Mouse (Mus musculus) midbrain, embryonic 12.5 days (tissue): ENCODE data around the gene Klhl2. TPM values are rescaled to one million over a fixed set of nuclear protein-coding genes. Genes with fewer than 3 reads are reported as not detected.

ENCODE experiments used
- ATAC-seq: fragments of 200-750 bp; cut with Nextera tagmentation; 2 replicates; pipeline ENCODE4 v1.8.0; 2017; ENCODE audit warnings: low read depth, moderate TSS enrichment, moderate library complexity; ENCODE audit not compliant: low FRiP score
- H3K27ac ChIP-seq: fragments of 300-500 bp; sonication (generic); replicated peaks from 2 replicates; pipeline ENCODE4 v1.5.1; 2016; ENCODE audit warnings: mild to moderate bottlenecking
- H3K27me3 ChIP-seq: fragments of 300-500 bp; sonication (generic); 2 replicates; pipeline ENCODE4 v1.6.1; 2016; ENCODE audit warnings: mild to moderate bottlenecking
- H3K36me3 ChIP-seq: fragments of 300-500 bp; sonication (generic); 2 replicates; pipeline ENCODE4 v1.6.1; 2016
- H3K4me1 ChIP-seq: fragments of 300-500 bp; sonication (generic); 2 replicates; pipeline ENCODE4 v1.6.1; 2016
- H3K4me2 ChIP-seq: fragments of 300-500 bp; sonication (generic); replicated peaks from 2 replicates; pipeline ENCODE4 v1.6.1; 2016; ENCODE audit warnings: mild to moderate bottlenecking, moderate library complexity
- H3K4me3 ChIP-seq: fragments of 300-500 bp; sonication (generic); 2 replicates; pipeline ENCODE4 v1.5.1; 2016; ENCODE audit warnings: mild to moderate bottlenecking
- H3K9ac ChIP-seq: fragments of 300-500 bp; sonication (generic); replicated peaks from 2 replicates; pipeline ENCODE4 v1.6.1; 2016; ENCODE audit warnings: mild to moderate bottlenecking, moderate library complexity
- H3K9me3 ChIP-seq: fragments of 300-500 bp; sonication (generic); 2 replicates; pipeline ENCODE4 v1.6.1; 2016; ENCODE audit warnings: mild to moderate bottlenecking
- WGBS: fragments of 180-500 bp; shearing (Covaris S2); methylation state at CpG from one replicate; pipeline ENCODE4 v1.1.7; 2016; 5-methylcytosine and 5-hydroxymethylcytosine counted together
- polyA plus RNA-seq: library from polyadenylated mRNA; unstranded; fragments of >200 nt; fragmentation: Nextera tagmentation; extraction: Ambion mirVana; gene quantifications from 2 replicates; pipeline ENCODE4 v1.2.1, GENCODE M21; 2016

Klhl2 gene
- polyA plus RNA-seq, 1 experiment from 2014 or later, result 24.3 TPM

GRCm38 (mm10) chr8:64788715-64789114 lies 61.1 kb downstream of the Klhl2 start:
- no peak for ATAC-seq
- Histone ChIP-seq H3K36me3 (no peaks in the 10 kb centered on the region), H3K9ac (no peak overlapping the region), H3K9me3 (no peaks in the 10 kb centered on the region), H3K4me1 (no peaks in the 10 kb centered on the region), H3K27ac (no peak overlapping the region), H3K4me2 (no peak overlapping the region), H3K27me3 (no peaks in the 10 kb centered on the region), H3K4me3 (no peak overlapping the region)
- 95% methylated on average over 4 of the region's 4 CpGs for WGBS

- Histone ChIP-seq H3K4me1 (no peaks in the 10 kb centered on the region), H3K4me3 (no peak overlapping the region), H3K9me3 (no peaks in the 10 kb centered on the region), H3K36me3 (no peaks in the 10 kb centered on the region), H3K9ac (no peak overlapping the region), H3K27me3 (no peaks in the 10 kb centered on the region), H3K27ac (no peak overlapping the region), H3K4me2 (no peak overlapping the region)
- ATAC-seq, result no peak
- 90% methylated on average over 2 of the region's 2 CpGs for WGBS
Observed at GRCm38 (mm10) chr8:64786801-64787200, 63.0 kb downstream of the Klhl2 start.

DNA sequence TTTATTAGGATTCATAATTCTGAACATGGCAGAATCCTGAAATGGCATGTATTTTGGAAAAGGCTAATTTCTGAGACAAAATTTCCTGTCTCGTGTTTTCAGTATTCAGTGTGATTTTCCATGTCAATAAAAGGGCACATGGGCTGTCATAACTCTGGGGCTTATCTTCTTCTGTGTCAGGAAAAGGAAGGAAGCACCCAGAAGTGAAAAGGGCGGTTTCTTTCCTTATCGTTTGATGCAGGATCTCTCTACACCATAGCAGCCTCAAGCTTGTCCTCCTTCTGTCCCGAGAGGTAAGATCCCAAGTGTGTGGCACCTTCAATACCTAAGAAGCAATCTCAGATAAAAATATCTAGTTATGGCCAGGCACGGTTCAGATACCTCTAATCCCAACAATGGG lies 65.6 kb downstream of the Klhl2 start:
- ATAC-seq, result no peak
- Histone ChIP-seq H3K9ac (no peak overlapping the region), H3K9me3 (no peaks in the 10 kb centered on the region), H3K4me1 (no peaks in the 10 kb centered on the region), H3K4me2 (no peak overlapping the region), H3K27ac (no peak overlapping the region), H3K4me3 (no peak overlapping the region), H3K36me3 (no peaks in the 10 kb centered on the region), H3K27me3 (no peaks in the 10 kb centered on the region)
- WGBS, result 89% methylated on average over 5 of the region's 5 CpGs

- Histone ChIP-seq H3K27ac (no peak overlapping the region), H3K36me3 (0 out of 2 replicates have a peak, but pooled peaks cover 3% of the 10 kb centered on the region), H3K4me2 (no peak overlapping the region), H3K27me3 (no peaks in the 10 kb centered on the region), H3K4me3 (no peak overlapping the region), H3K9me3 (no peaks in the 10 kb centered on the region), H3K9ac (no peak overlapping the region), H3K4me1 (no peaks in the 10 kb centered on the region)
- WGBS, result 91% methylated on average over 6 of the region's 6 CpGs
- ATAC-seq, result no peak
Observed at GRCm38 (mm10) chr8:64781947-64782346, 67.9 kb downstream of the Klhl2 start.

DNA sequence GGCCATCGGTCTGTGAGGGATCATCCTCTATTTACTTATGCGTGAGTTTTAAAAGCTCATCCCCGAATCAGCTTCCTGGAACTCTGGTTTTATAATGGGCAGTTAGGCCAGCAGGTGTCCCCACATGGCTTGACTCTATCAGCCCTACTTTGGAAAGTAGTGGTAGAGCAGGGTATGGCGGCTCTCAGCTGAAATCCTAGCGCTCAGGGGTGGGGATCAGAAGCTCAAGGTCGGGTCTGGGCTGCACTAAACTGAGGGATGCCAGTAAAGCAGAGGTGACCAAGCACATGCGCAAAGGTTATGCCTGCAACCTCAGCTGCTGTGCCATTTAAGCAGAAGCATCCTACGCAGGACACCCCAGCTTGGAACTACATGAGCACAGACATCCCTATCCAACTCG lies 71.9 kb downstream of the Klhl2 start:
- no peaks in the 10 kb centered on the region for H3K9me3 ChIP-seq
- no peak overlapping the region for H3K4me2 ChIP-seq
- H3K27ac ChIP-seq, result no peak overlapping the region
- 73% methylated on average over 9 of the region's 9 CpGs for WGBS
- H3K36me3 ChIP-seq, result 0 out of 2 replicates have a peak, but pooled peaks cover 3% of the 10 kb centered on the region
- H3K4me3 ChIP-seq, result no peak overlapping the region
- no peaks in the 10 kb centered on the region for H3K27me3 ChIP-seq
- H3K9ac ChIP-seq, result no peak overlapping the region
- H3K4me1 ChIP-seq, result no peaks in the 10 kb centered on the region
- ATAC-seq, result no peak

- no peaks in the 10 kb centered on the region for H3K9me3 ChIP-seq
- H3K27me3 ChIP-seq, result no peaks in the 10 kb centered on the region
- ATAC-seq, result no peak
- no peaks in the 10 kb centered on the region for H3K4me1 ChIP-seq
- H3K36me3 ChIP-seq, result 0 out of 2 replicates have a peak, but pooled peaks cover 3% of the 10 kb centered on the region
- no peak overlapping the region for H3K4me3 ChIP-seq
- H3K9ac ChIP-seq, result no peak overlapping the region
- H3K4me2 ChIP-seq, result no peak overlapping the region
- H3K27ac ChIP-seq, result no peak overlapping the region
- WGBS, result 94% methylated on average over 6 of the region's 6 CpGs
Observed at GRCm38 (mm10) chr8:64774136-64774535, 75.7 kb downstream of the Klhl2 start.

GRCm38 (mm10) chr8:64770814-64771213 lies 79.0 kb downstream of the Klhl2 start:
- 95% methylated on average over 7 of the region's 7 CpGs for WGBS

DNA sequence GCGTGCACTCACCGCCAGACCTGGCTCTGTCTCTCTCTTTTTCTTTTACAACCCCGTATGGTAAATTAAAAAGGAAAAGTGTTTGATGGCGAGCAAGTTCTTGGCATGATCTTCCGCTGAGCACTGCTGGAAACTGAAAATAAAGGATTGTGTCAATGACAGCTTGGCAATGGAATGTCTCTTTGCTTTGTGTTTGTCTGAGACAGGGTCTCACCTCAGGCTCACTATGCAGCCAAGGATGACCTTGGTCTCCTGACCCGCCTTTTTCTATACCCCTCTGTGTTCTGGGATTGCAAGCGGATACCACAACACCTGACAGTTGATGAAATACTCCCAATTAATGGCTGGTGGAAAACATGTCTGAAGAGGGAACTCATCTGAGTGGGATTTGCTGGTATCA lies 80.2 kb downstream of the Klhl2 start:
- no peaks in the 10 kb centered on the region for H3K36me3 ChIP-seq
- whole genome bisulfite sequencing, result 82% methylated on average over 7 of the region's 7 CpGs
- no peaks in the 10 kb centered on the region for H3K9me3 ChIP-seq
- no peak overlapping the region for H3K4me3 ChIP-seq
- no peak overlapping the region for H3K4me2 ChIP-seq
- no peak for ATAC-seq
- H3K9ac ChIP-seq, result no peak overlapping the region
- H3K4me1 ChIP-seq, result no peaks in the 10 kb centered on the region
- H3K27me3 ChIP-seq, result no peaks in the 10 kb centered on the region
- H3K27ac ChIP-seq, result no peak overlapping the region

More at GRCm38 (mm10) chr8:64770814-64771213, 79.0 kb downstream of the Klhl2 start:
- H3K9ac ChIP-seq, result no peak overlapping the region
- no peak for ATAC-seq
- no peaks in the 10 kb centered on the region for H3K36me3 ChIP-seq
- H3K4me2 ChIP-seq, result no peak overlapping the region
- H3K4me3 ChIP-seq, result no peak overlapping the region
- H3K9me3 ChIP-seq, result no peaks in the 10 kb centered on the region
- H3K4me1 ChIP-seq, result no peaks in the 10 kb centered on the region
- no peak overlapping the region for H3K27ac ChIP-seq
- no peaks in the 10 kb centered on the region for H3K27me3 ChIP-seq

DNA sequence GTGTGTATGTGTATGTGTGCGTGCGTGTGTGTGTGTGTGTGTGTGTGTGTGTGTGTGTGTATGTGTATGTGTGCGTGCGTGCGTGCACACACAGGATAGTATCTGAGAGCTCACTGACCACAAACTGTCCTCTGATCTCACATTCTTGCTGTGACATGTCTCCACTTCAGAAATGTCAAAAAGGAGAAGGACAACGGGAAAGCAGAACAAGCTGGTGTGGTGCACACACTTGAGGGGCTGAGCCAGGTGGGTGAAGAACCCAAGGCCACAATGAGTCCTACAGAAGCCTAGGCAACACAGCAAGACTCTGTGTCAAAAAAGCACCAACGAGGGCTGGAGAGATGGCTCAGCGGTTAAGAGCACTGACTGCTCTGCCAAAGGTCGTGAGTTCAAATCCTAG lies 81.2 kb downstream of the Klhl2 start:
- 94% methylated on average over 6 of the region's 9 CpGs for WGBS
- Histone ChIP-seq H3K4me1 (no peaks in the 10 kb centered on the region), H3K27ac (no peak overlapping the region), H3K4me3 (no peak overlapping the region), H3K9ac (no peak overlapping the region), H3K27me3 (no peaks in the 10 kb centered on the region), H3K4me2 (no peak overlapping the region), H3K9me3 (no peaks in the 10 kb centered on the region), H3K36me3 (no peaks in the 10 kb centered on the region)
- no peak for ATAC-seq

- Histone ChIP-seq H3K4me2 (no peak overlapping the region), H3K27ac (no peak overlapping the region), H3K4me1 (no peaks in the 10 kb centered on the region), H3K9ac (no peak overlapping the region), H3K9me3 (no peaks in the 10 kb centered on the region), H3K36me3 (no peaks in the 10 kb centered on the region), H3K27me3 (no peaks in the 10 kb centered on the region), H3K4me3 (no peak overlapping the region)
- no peak for ATAC-seq
- 97% methylated on average over 9 of the region's 9 CpGs for WGBS
Observed at GRCm38 (mm10) chr8:64767047-64767446, 82.8 kb downstream of the Klhl2 start.

DNA sequence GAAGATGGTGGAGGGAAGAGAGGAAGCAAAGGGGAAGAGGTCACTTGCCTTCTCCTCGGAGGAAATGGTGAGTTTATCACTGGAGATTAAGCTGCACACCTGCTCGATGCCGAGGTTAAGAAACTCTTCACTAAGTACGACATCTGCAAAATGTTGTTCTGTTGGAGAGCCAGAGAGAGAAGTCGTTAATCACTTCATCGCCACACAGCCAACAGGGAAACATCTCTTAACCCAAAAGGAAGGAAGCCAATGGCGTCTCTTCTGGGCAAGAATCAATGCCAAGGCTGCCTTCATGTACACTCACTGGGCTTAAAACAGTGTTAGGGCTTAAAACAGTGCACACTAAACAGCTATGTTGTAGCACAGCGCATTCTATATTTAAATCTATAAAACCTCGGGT lies 85.7 kb downstream of the Klhl2 start:
- H3K4me3 ChIP-seq, result no peak overlapping the region
- no peak overlapping the region for H3K27ac ChIP-seq
- no peaks in the 10 kb centered on the region for H3K27me3 ChIP-seq
- no peak for ATAC-seq
- peaks cover 7% of the 10 kb centered on the region; the same call in 1 of the 2 replicates for H3K36me3 ChIP-seq
- H3K4me1 ChIP-seq, result no peaks in the 10 kb centered on the region
- WGBS, result 91% methylated on average over 9 of the region's 9 CpGs
- H3K4me2 ChIP-seq, result no peak overlapping the region
- no peak overlapping the region for H3K9ac ChIP-seq
- H3K9me3 ChIP-seq, result no peaks in the 10 kb centered on the region

- Histone ChIP-seq H3K9ac (no peak overlapping the region), H3K4me2 (no peak overlapping the region), H3K4me3 (no peak overlapping the region), H3K4me1 (no peaks in the 10 kb centered on the region), H3K36me3 (peaks cover 15% of the 10 kb centered on the region), H3K27me3 (no peaks in the 10 kb centered on the region), H3K27ac (no peak overlapping the region), H3K9me3 (no peaks in the 10 kb centered on the region)
- no peak for ATAC-seq
- 90% methylated on average over 1 of the region's 1 CpGs for WGBS
Observed at GRCm38 (mm10) chr8:64762751-64763150, 87.1 kb downstream of the Klhl2 start.

GRCm38 (mm10) chr8:64761430-64761829 lies 88.4 kb downstream of the Klhl2 start:
- no peak overlapping the region for H3K4me3 ChIP-seq
- H3K27ac ChIP-seq, result no peak overlapping the region
- no peak overlapping the region for H3K9ac ChIP-seq
- no peaks in the 10 kb centered on the region for H3K9me3 ChIP-seq
- H3K4me2 ChIP-seq, result no peak overlapping the region
- H3K27me3 ChIP-seq, result no peaks in the 10 kb centered on the region
- 84% methylated on average over 8 of the region's 8 CpGs for WGBS
- no peak for ATAC-seq
- peaks cover 16% of the 10 kb centered on the region for H3K36me3 ChIP-seq
- no peaks in the 10 kb centered on the region for H3K4me1 ChIP-seq
